Mouse (Mus musculus): ENCODE data around the gene Csn1s2b. TPM values are rescaled to one million over a fixed set of nuclear protein-coding genes. Genes with fewer than 3 reads are reported as not detected.

Csn1s2b gene
- polyA plus RNA-seq, 1 experiment from 2014 or later, result 0.08 TPM

Other genes starting within 250 kb of the Csn1s2b start
- 3.7 and 5.8 TPM in 2 replicates for gene Sult1d1, start 239.1 kb upstream of the Csn1s2b start, polyA plus RNA-seq (2015; fragmentation: Nextera tagmentation; extraction: Ambion mirVana)
- 10.0 and 14.1 TPM in 2 replicates for gene Sult1e1, start 216.5 kb upstream of the Csn1s2b start, polyA plus RNA-seq (2015; fragmentation: Nextera tagmentation; extraction: Ambion mirVana)
- not detected in 2 replicates for gene Csn1s1, start 141.9 kb upstream of the Csn1s2b start, polyA plus RNA-seq (2015; fragmentation: Nextera tagmentation; extraction: Ambion mirVana)
- not detected in 2 replicates for gene Csn2, start 108.5 kb upstream of the Csn1s2b start, polyA plus RNA-seq (2015; fragmentation: Nextera tagmentation; extraction: Ambion mirVana)
- not detected in 2 replicates for gene Csn1s2a, start 33.5 kb upstream of the Csn1s2b start, polyA plus RNA-seq (2015; fragmentation: Nextera tagmentation; extraction: Ambion mirVana)
- not detected in 2 replicates for gene Prr27, start 17.6 kb downstream of the Csn1s2b start, polyA plus RNA-seq (2015; fragmentation: Nextera tagmentation; extraction: Ambion mirVana)
- gene Odam, start 76.9 kb downstream of the Csn1s2b start, polyA plus RNA-seq (2015; fragmentation: Nextera tagmentation; extraction: Ambion mirVana), result 1.1 and 1.3 TPM in 2 replicates
- 0.28 and 0.74 TPM in 2 replicates for gene Csn3, start 117.5 kb downstream of the Csn1s2b start, polyA plus RNA-seq (2015; fragmentation: Nextera tagmentation; extraction: Ambion mirVana)
- 0.21 TPM in 1 of 2 replicates, not detected in the other for gene 2310003L06Rik, start 161.4 kb downstream of the Csn1s2b start, polyA plus RNA-seq (2015; fragmentation: Nextera tagmentation; extraction: Ambion mirVana)
- gene Gm28434, start 161.4 kb downstream of the Csn1s2b start, polyA plus RNA-seq (2015; fragmentation: Nextera tagmentation; extraction: Ambion mirVana), result not detected in 2 replicates
- not detected in 2 replicates for gene Cabs1, start 171.4 kb downstream of the Csn1s2b start, polyA plus RNA-seq (2015; fragmentation: Nextera tagmentation; extraction: Ambion mirVana)
- gene Smr3a, start 194.5 kb downstream of the Csn1s2b start, polyA plus RNA-seq (2015; fragmentation: Nextera tagmentation; extraction: Ambion mirVana), result 0.37 and 0.38 TPM in 2 replicates